Mouse (Mus musculus) layer of hippocampus, adult 2 months (tissue): ENCODE data around the gene Cfp. TPM values are rescaled to one million over a fixed set of nuclear protein-coding genes. Genes with fewer than 3 reads are reported as not detected.

Source experiments
- DNase-seq, 2 experiments: peaks; one replicate each; pipeline ENCODE4 v3.0.0; 2022; ENCODE audit warnings: low spot score in 2 of 2
- H3K27ac ChIP-seq: fragments of 200-600 bp; 2 replicates; pipeline ENCODE4 v1.8.1; 2022
- H3K4me3 ChIP-seq: fragments of 200-600 bp; 2 replicates; pipeline ENCODE4 v1.8.1; 2022; ENCODE audit warnings: mild to moderate bottlenecking
- CTCF ChIP-seq: fragments of 200-600 bp; conservative IDR thresholded peaks from 2 replicates; pipeline ENCODE4 v1.8.1; 2022; ENCODE audit warnings: antibody characterized with exemption, mild to moderate bottlenecking, moderate library complexity
- long read RNA-seq, 2 experiments: library from polyadenylated mRNA; stranded (forward); transcript quantifications; one replicate each; pipeline ENCODE4 v2.0.0; 2021; ENCODE audit warnings: borderline mapping rate in 2 of 2
- total RNA-seq, 2 experiments: library from RNA; stranded (reverse); gene quantifications; 2 replicates each; pipeline ENCODE4 v1.2.3; 2021

Cfp gene
- total RNA-seq = 10 to 100 TPM; 12.6 to 20.6 TPM
- long read RNA-seq, experiment 1, partial matches to known transcripts = 1 of 2 reads
- long read RNA-seq, experiment 1, other reads (novel, unspliced or antisense) = 1 of 2 reads
- long read RNA-seq, experiment 2, partial matches to known transcripts = 3 of 5 reads
- long read RNA-seq, experiment 2, other reads (novel, unspliced or antisense) = 1 of 5 reads

DNA sequence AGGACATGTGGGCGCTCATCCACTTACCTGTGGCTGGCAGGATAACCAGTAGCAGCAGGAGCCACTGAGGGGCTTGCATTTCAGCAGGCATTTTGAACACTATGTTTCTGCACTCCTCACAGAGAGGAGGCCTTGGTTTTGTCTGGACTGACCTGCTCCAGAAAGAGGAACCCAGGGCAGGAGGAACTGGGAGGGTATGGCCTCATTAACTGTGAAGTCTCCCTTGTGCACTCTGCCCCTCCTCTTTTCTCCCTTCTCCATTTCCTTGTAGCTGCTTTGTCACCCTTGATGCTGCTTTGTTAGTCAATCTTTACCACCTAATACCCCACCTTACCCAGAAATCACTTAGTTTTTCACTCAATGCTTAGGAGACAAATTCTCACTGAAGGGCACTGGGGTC is at the start of gene Cfp:
Gene Cfp (minus strand): TSS at position 192 of the 400 bp plus-strand sequence.
- TF ChIP-seq CTCF = no peak
- DNase-seq = no peak

DNA sequence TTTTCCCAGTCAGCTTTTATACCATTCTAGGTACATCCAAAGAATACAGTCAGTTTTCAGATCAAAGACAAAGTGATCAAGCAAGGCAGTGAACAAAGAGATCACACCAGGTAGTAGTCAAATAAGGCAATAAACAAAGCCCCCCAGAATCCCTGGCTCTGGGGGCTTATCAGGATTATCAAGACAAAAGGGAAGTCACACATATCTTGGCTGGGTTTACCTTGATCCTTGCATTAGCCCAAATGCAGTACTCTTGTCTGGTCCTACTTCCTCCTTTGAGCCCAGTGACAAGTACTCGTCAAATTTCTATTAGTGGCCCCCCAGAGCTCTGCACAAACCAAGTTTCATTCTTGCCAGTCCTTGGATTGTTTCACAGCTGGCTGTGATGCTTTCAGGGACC is 49.5 kb upstream of the Cfp start:
- no peak for DNase-seq
- Histone ChIP-seq H3K27ac (no peak overlapping the region), H3K4me3 (no peak overlapping the region)
- no peak for TF ChIP-seq CTCF

More for the DNA sequence above, at the start of gene Cfp:
- H3K27ac ChIP-seq = no peak within 1 kb of the TSS
- no peak within 1 kb of the TSS for H3K4me3 ChIP-seq

DNA sequence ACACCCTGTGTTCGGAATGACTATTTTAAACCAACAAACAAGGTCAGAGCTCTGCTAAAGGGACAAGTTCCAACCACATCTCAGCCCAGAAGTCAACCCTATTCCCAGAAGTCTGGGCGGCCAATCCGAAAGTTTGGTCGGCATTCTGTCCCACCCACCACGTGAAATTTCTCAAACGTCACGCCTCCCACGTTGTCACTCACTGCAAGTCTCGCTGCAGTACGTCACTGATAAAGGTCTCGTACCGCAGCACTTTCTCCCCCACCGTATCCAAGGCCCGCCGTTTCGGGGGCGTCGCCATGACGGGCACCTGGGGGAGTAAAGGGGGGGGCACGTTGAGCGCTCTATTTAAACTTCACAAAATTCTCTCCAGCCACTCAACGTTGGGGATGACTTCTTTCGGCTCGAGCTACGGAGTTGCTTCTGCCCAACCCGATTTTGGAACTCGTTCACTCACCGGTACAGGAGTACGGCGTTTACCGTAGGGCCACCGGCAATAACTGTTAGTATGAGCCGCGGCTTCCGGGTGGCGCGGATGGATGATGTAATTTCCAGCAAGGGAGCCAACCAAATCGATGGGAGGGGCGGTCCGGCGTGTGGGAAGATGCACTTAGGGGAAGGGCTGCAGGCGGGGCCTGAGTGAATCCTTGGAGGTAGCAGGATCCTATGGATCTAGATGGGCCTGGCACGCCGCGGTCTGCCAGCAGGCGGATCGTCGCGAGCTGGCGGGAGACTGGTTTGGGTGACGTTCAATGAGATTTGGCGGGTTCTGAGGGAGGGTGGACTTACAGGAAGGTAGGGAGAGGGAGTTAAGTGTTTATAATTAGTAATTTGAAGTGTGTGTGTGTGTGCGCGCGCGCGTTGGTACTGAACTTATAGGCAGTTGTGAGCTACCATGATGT is 30.4 kb upstream of the Cfp start, which contains the start of gene Uxt:
Gene Uxt (minus strand): TSS at position 541 of the 902 bp plus-strand sequence.
- peak; percentile 87 to 91 for DNase-seq
- peak within 1 kb of the TSS; percentile 85 for H3K27ac ChIP-seq
- H3K4me3 ChIP-seq = peak within 1 kb of the TSS; percentile 69
- peak; percentile 56 for TF ChIP-seq CTCF

DNA sequence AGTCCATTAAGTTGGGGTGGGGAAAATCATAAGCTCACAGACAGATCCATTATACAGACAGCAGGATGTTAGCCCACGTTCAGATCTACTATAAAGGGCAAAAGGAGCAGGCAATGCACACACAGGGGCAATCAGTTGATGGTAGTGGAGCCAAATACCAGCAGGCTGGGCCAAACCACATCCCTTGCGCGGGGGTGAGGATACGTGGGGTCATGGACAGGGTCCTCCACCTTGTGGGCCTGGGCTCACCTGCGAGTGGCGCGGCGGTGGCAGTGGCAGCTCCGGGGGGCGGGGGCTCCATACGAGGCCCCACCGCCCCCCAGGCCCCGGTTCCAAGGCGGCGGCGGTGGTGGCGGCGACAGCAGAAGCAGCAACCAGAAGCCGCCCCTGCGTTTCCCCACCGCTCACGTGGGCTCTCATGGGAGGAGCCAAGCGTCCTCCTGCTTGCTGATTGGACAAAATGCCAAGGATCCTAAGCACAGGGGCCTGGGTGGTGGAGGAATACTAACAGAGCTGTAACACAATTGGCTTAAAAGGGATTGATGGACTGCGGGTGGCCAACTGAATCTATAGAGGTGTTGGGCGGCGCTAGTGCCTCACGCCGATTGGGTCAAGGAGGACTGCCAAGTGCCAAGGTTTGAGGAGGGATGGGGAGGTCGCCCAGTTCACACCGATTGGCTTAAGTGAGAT is 19.0 kb upstream of the Cfp start, which contains the start of gene Elk1:
Gene Elk1 (minus strand): TSS at position 418 of the 690 bp plus-strand sequence.
- DNase-seq = peak; percentile 78 to 90
- TF ChIP-seq CTCF = no peak
- peak within 1 kb of the TSS; percentile 90 for H3K27ac ChIP-seq
- peak within 1 kb of the TSS; percentile 63 for H3K4me3 ChIP-seq

DNA sequence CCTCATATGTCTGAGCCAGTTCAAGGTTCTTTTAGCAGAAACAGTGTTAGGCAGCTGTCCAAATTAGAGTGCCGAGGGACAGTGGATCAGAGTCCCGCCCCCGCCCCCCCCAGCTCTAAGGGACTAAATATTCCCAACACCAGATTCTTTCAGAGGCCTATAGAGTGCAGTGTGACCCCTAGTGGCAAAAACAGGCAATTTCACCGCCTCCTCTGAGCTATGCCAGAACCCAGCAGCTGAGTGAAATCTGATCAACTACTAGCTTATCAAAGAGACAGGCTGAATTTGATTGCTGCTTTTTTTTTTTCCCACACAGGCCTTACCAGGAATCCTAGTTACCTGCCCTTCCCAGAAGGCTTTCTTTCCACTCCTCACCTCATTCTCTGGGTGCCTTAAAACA is 14.7 kb upstream of the Cfp start:
- Histone ChIP-seq H3K4me3 (no peak overlapping the region), H3K27ac (peak overlapping the region; percentile 72)
- TF ChIP-seq CTCF = peak; percentile 77
- peak; percentile 55 to 58 for DNase-seq

DNA sequence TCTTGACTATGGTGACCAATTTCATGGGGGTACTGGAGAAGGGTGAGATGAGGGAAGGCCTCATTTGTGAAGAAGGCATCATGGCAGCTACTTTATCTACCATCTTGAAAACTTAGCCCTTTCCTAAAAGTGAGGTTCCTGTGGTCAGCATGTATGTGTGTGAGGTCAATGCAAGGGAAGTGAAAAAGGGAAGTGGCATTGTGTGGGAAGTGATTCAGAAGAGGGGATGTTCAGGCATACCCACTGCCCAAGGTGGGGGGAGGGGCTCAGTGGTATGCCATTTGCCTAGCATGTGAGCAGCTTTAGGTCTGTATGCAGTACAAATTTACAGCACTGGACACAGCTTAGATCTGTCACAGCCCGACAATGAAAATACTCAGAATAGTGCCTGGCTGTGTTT is 608 bp upstream of the Cfp start:
- DNase-seq = no peak
- TF ChIP-seq CTCF = no peak
- Histone ChIP-seq H3K4me3 (no peak overlapping the region), H3K27ac (no peak overlapping the region)

DNA sequence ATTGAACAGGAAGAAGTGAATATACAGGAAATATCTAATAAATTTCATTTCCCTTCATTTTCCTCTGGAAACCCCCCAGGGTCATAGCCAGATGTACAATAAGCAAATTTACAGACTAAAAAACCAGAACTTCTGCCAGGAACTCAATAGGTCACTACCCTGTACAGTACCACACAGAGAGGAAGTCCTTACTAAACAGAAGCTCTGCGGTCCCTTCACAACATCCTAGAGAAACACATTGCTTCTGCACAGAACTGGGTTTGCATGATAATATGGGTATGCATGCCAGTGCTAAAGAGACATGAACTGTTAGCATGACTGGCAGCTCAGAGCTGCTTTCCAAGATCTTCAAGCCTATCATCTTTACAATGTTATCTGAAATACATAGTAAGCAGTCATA is 1.5 kb downstream of the Cfp start:
- no peak overlapping the region for H3K27ac ChIP-seq
- DNase-seq = no peak
- TF ChIP-seq CTCF = no peak
- H3K4me3 ChIP-seq = no peak overlapping the region

DNA sequence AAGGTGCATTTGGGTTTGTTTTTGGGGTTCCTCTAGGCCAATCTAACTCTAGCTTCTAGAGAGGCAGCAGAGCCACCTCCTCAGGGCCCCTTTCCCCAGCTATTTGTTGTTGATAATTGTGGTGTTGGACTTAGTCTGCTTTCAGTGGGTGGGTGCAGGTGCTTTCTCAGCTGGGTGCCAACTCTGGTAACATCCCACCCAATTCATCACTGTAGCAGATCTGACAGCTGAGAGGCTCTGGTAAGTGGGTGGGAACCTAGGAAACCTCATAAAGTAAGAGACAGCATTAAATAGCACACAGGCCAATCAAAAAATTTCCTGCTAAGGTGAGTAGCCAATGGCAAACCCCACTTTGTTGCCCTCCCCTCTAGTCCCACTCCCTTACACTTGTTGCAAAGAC is 6.4 kb downstream of the Cfp start:
- no peak overlapping the region for H3K4me3 ChIP-seq
- no peak for TF ChIP-seq CTCF
- no peak for DNase-seq
- H3K27ac ChIP-seq = no peak overlapping the region; the same call in 1 of the 2 replicates

DNA sequence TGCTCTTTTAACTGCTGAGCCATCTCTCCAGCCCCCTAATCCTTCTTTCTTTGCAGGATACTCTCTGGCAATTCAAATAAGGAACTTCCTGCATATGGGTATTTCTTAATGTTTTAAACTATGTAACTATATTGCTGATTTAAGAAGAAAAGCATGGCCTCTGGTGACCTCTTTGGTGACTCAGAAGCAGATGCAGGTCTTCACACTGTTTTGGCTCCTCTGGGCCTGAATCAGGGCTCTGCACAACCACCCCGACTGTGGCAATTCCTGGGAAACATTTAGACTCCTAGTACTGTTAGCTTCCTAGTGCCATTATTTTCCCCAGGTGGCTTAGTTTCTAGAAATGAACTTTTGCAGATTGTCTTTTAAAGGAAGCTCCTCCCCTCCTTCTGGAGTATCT is 7.8 kb downstream of the Cfp start:
- DNase-seq = no peak
- Histone ChIP-seq H3K4me3 (no peak overlapping the region), H3K27ac (no peak overlapping the region)
- TF ChIP-seq CTCF = no peak

DNA sequence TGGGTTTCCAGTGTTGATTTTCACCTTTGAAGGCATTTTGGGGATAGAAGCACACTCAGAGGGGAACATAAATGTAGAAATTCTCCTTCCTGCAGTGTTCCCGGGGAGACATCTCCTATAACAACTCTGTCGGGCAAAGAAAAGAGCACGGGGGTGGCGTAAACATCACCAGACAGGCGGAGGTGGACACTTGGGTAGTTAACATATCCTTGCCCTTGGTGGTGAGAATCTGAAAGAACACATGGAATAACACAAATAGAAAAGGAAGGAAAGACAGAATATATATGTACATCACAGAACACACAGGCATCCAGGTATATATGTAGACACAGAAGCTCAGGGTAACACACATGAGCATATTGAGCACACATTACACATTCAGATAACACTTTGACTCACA is 10.0 kb downstream of the Cfp start:
- H3K27ac ChIP-seq = peak overlapping the region; percentile 93
- no peak for TF ChIP-seq CTCF
- H3K4me3 ChIP-seq = peak overlapping the region; percentile 71
- DNase-seq = no peak

DNA sequence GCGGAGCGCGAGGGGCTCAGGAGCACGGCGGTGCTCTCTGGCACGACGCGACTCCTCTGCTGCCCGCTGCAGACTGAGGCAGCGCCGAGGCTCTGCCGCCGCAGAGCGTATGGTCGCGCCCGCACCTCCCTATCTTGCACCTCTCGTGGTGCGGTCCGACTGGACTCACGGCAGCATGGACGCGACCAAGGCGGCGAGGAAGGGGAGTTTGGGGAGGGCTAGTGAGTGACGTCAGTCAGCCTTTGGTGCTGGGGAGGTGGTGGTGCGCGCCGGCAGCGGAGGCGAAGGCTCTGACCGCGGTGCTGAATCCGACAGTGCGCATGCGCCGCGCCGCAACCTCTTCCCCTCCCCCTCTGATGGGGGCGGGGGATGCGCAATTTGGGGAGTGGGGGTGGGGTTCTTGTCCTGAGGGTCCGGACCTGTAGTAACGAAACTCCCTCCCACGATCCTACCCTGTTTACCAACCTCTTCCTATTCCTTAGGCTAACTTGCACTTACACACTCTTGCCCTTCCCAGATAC is 10.5 kb downstream of the Cfp start, which contains the start of gene Syn1:
Gene Syn1 (minus strand): TSS at position 161 of the 521 bp plus-strand sequence.
- no peak for TF ChIP-seq CTCF
- Histone ChIP-seq H3K27ac (peak within 1 kb of the TSS; percentile 93), H3K4me3 (peak within 1 kb of the TSS; percentile 71)
- DNase-seq = peak; percentile 78 to 91

DNA sequence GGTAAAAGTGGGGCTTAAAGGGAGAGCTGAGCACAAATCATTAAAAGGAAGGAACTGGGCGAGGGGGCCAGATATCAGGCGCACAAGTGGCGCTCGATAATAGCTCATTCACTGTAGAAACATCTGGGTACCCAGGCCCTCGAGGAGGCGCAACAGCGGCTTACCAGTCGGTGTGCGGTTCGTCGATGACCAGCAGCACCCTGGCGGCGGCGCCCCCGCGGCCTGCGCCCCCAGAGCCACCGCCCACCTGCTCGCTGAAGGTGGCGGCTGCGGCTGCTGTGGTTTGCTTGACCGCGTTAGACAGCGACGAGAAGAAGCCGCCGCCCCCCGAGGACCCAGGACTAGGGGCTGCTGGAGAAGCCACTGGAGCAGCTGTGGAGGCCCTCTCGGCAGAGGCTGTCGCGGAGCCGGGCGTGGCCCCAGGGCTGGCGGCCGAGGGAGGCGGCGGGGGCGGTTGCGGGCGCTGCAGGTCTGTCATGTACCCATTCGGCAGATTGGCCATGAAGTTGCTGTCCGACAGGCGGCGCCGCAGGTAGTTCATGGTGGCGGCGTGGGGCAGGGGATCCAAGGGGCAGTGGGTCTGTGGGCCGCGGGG is 11.0 kb downstream of the Cfp start:
- no peak for DNase-seq
- H3K4me3 ChIP-seq = peak overlapping the region; percentile 71

DNA sequence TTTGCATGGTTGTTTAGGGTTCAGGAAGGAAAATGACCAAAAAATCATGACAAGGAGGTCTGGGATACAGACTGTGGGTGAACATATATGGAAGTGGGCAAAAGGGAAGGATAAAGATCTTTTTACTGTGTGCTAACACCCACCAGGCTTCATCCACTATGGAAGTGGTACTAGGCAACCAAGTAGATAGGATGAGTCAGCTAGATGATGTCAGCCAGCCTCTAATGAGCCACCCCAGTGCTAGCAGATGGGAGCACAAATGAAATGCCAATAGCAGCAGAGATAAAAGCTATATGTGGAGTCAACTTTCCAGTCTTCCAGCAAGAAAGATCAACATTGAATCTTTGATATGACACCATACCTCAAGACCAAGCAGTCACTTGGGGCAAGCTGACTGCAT is 16.3 kb downstream of the Cfp start:
- DNase-seq = peak in 1 of 2 experiments; percentile 52
- no peak overlapping the region for H3K27ac ChIP-seq
- no peak for TF ChIP-seq CTCF
- no peak overlapping the region; the same call in 1 of the 2 replicates for H3K4me3 ChIP-seq

More for the DNA sequence above, 11.0 kb downstream of the Cfp start:
- peak overlapping the region; percentile 93 for H3K27ac ChIP-seq
- TF ChIP-seq CTCF = peak; percentile 37; the same call in 1 of the 2 replicates
